Mouse (Mus musculus) cerebellum, adult 2 months (tissue): ENCODE results near the gene Stom. TPM values are rescaled to one million over a fixed set of nuclear protein-coding genes. Genes with fewer than 3 reads are reported as not detected.

Experiments used
- DNase-seq, 2 experiments: peaks; one replicate each; pipeline ENCODE4 v3.0.0; 2021
- H3K27ac ChIP-seq: fragments of 200-500 bp; 2 replicates; pipeline ENCODE4 v1.5.1; 2012; ENCODE audit warnings: low read length, control low read depth, inconsistent platforms; ENCODE audit not compliant: insufficient read depth
- H3K27me3 ChIP-seq: fragments of 200-500 bp; 2 replicates; pipeline ENCODE4 v1.6.1; 2012; ENCODE audit warnings: inconsistent platforms, mild to moderate bottlenecking, low read length, moderate library complexity; ENCODE audit not compliant: control insufficient read depth, insufficient read depth
- H3K4me1 ChIP-seq: fragments of 200-500 bp; 2 replicates; pipeline ENCODE4 v1.6.1; 2011; ENCODE audit warnings: low read length; ENCODE audit not compliant: control insufficient read depth, insufficient read depth
- H3K4me3 ChIP-seq: fragments of 200-500 bp; replicated peaks from 2 replicates; pipeline ENCODE3; 2011; ENCODE audit warnings: mild to moderate bottlenecking, low read depth, low read length, control low read depth; ENCODE audit not compliant: insufficient read depth
- CTCF ChIP-seq: fragments of 200-500 bp; IDR thresholded peaks from 2 replicates; pipeline ENCODE4 v1.5.1; 2011; ENCODE audit warnings: low read depth, mild to moderate bottlenecking, control low read depth, low read length, moderate library complexity, borderline replicate concordance; ENCODE audit not compliant: insufficient read depth
- POLR2A ChIP-seq: fragments of 200-500 bp; IDR thresholded peaks from 2 replicates; pipeline ENCODE4 v1.6.1; 2011; ENCODE audit warnings: low read length, control low read depth, borderline replicate concordance; ENCODE audit not compliant: insufficient read depth
- WGBS: fragments of 180-500 bp; shearing (Covaris S2); methylation state at CpG from one replicate; pipeline ENCODE4 v1.1.7; 2018; 5-methylcytosine and 5-hydroxymethylcytosine counted together
- polyA plus RNA-seq: library from polyadenylated mRNA; depleted of rRNA; stranded (reverse); fragments of >200 nt; gene quantifications from 2 replicates; pipeline ENCODE4 v1.2.3, GENCODE M21; 2012

The Stom gene
- polyA plus RNA-seq, 1 experiment, result 14.9 TPM

GRCm38 (mm10) chr2:35345984-35346383 lies 9.2 kb upstream of the Stom start:
- H3K4me3 ChIP-seq, result no peak overlapping the region
- WGBS, result 76% methylated on average over 2 of the region's 2 CpGs
- no peak for TF ChIP-seq POLR2A
- no peak for TF ChIP-seq CTCF
- H3K4me1 ChIP-seq, result no peaks in the 10 kb centered on the region
- H3K27ac ChIP-seq, result no peak overlapping the region
- no peak for DNase-seq
- no peaks in the 10 kb centered on the region for H3K27me3 ChIP-seq

- Histone ChIP-seq H3K4me1 (no peaks in the 10 kb centered on the region), H3K27me3 (no peaks in the 10 kb centered on the region), H3K4me3 (no peak overlapping the region), H3K27ac (no peak overlapping the region)
- no peak for DNase-seq
- TF ChIP-seq CTCF (no peak), POLR2A (no peak)
- WGBS, result 71% methylated on average over 3 of the region's 3 CpGs
These were observed 5.8 kb upstream of the Stom start for GRCm38 (mm10) chr2:35342605-35343004.

DNA sequence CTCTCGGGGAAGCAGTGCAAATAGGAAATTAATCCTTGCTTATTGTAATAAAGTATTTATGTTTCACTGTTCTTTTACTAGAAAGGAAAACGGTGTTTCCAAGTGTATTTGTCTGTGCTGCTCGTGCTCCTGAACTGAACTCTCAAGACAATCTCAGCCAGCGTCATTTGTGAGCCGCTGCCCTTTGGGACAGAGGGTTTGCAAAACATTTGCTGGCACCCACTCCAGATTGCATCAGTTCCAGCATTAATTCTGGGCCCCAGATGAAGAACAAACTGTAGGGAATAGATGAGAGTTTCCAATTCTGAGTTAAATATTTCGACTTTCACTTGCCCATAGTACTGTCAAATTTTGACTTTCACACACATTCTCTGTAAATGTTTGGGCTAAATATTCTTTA lies 1.9 kb upstream of the Stom start:
- Histone ChIP-seq H3K4me1 (no peaks in the 10 kb centered on the region), H3K27ac (no peak overlapping the region), H3K27me3 (no peaks in the 10 kb centered on the region), H3K4me3 (no peak overlapping the region)
- WGBS, result 80% methylated on average over 6 of the region's 6 CpGs
- no peak for DNase-seq
- TF ChIP-seq CTCF (no peak), POLR2A (no peak)

DNA sequence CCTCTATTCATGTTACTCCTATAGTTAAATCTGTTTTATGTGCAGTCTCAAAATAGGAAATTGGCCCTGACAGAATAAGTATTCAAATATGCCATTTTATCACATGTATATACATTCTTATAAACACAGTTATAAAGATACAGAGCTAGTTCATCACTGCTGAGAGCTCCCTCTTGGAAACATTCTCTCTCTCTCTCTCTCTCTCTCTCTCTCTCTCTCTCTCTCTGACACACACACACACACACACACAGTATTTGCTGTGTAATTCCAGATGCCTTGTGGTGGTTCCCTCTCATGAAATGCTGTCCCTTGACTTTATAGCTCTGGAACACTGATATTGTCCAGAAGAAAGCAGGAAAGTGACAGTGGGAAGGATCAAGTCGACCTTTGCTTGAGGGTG lies 1.3 kb upstream of the Stom start:
- TF ChIP-seq POLR2A, result no peak
- no peak for TF ChIP-seq CTCF
- Histone ChIP-seq H3K4me3 (no peak overlapping the region), H3K4me1 (no peaks in the 10 kb centered on the region), H3K27me3 (no peaks in the 10 kb centered on the region), H3K27ac (no peak overlapping the region)
- WGBS, result 89% methylated on average over 1 of the region's 1 CpGs
- no peak for DNase-seq

GRCm38 (mm10) chr2:35337419-35337818 lies 643 bp upstream of the Stom start:
- Histone ChIP-seq H3K4me1 (no peaks in the 10 kb centered on the region), H3K27me3 (no peaks in the 10 kb centered on the region), H3K27ac (no peak overlapping the region), H3K4me3 (no peak overlapping the region)
- WGBS, result 67% methylated on average over 10 of the region's 10 CpGs
- TF ChIP-seq POLR2A, result no peak
- TF ChIP-seq CTCF, result no peak
- DNase-seq, result no peak

DNA sequence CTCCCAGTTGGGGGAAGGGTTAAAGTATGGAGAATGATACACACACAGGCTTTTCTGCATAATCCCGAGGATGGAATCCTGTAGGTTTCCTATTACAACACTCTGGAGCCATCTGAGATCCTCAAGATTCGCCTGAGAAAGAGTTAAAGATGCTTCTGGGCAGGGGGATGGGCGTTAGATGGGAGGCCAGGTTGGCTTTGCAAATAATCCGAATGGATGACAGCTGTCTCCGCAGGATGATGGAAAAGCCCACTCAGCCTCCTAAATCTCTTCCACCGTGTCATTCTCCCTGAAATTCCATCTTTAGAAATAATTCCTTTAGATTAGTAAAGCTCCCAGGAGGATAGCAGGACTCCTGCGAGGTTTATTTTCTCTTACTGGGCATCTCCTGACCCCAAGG lies 1.2 kb downstream of the Stom start:
- no peak overlapping the region for H3K27ac ChIP-seq
- no peaks in the 10 kb centered on the region for H3K4me1 ChIP-seq
- DNase-seq, result no peak
- no peak for TF ChIP-seq CTCF
- TF ChIP-seq POLR2A, result no peak
- 41% methylated on average over 7 of the region's 7 CpGs for WGBS
- no peaks in the 10 kb centered on the region for H3K27me3 ChIP-seq
- H3K4me3 ChIP-seq, result peak overlapping the region; percentile 75

GRCm38 (mm10) chr2:35333670-35334069 lies 3.1 kb downstream of the Stom start:
- TF ChIP-seq POLR2A, result no peak
- no peak for TF ChIP-seq CTCF
- DNase-seq, result no peak
- H3K27me3 ChIP-seq, result no peaks in the 10 kb centered on the region
- no peak overlapping the region for H3K4me3 ChIP-seq
- H3K27ac ChIP-seq, result no peak overlapping the region
- H3K4me1 ChIP-seq, result peaks cover 6% of the 10 kb centered on the region; the same call in 1 of the 2 replicates

- TF ChIP-seq CTCF (no peak), POLR2A (no peak)
- WGBS, result 81% methylated on average over 2 of the region's 2 CpGs
- Histone ChIP-seq H3K4me1 (peaks cover 21% of the 10 kb centered on the region; the same call in 1 of the 2 replicates), H3K27ac (no peak overlapping the region), H3K27me3 (no peaks in the 10 kb centered on the region), H3K4me3 (no peak overlapping the region)
- no peak for DNase-seq
These were observed 5.6 kb downstream of the Stom start for GRCm38 (mm10) chr2:35331205-35331604.

GRCm38 (mm10) chr2:35329061-35329460 lies 7.7 kb downstream of the Stom start:
- TF ChIP-seq POLR2A (no peak), CTCF (no peak)
- 76% methylated on average over 2 of the region's 2 CpGs for WGBS
- DNase-seq, result peak in 1 of 2 experiments; percentile 20
- H3K4me1 ChIP-seq, result peaks cover 21% of the 10 kb centered on the region; the same call in 1 of the 2 replicates
- H3K27me3 ChIP-seq, result no peaks in the 10 kb centered on the region
- no peak overlapping the region for H3K27ac ChIP-seq
- no peak overlapping the region for H3K4me3 ChIP-seq
